Mouse (Mus musculus) cerebellum, adult 2 months (tissue): ENCODE data around the gene Pxdn.

Source experiments
- CTCF ChIP-seq: fragments of 200-500 bp; IDR thresholded peaks from 2 replicates; pipeline ENCODE4 v1.5.1; 2011; ENCODE audit warnings: low read depth, mild to moderate bottlenecking, control low read depth, low read length, moderate library complexity, borderline replicate concordance; ENCODE audit not compliant: insufficient read depth
- POLR2A ChIP-seq: fragments of 200-500 bp; IDR thresholded peaks from 2 replicates; pipeline ENCODE4 v1.6.1; 2011; ENCODE audit warnings: low read length, control low read depth, borderline replicate concordance; ENCODE audit not compliant: insufficient read depth

- TF ChIP-seq POLR2A (no peak), CTCF (no peak)
Observed at GRCm38 (mm10) chr12:29972533-29972932, 35.1 kb downstream of the Pxdn start.
